Mouse (Mus musculus) fat pad, adult 2 months (tissue): ENCODE results near the gene Ccr7.

ENCODE experiments used
- DNase-seq: peaks from one replicate; pipeline ENCODE4 v3.0.0-alpha.2; 2011; ENCODE audit warnings: low read depth, low spot score; ENCODE audit errors: extremely low read depth

The Ccr7 gene

GRCm38 (mm10) chr11:99138976-99139375, 15.9 kb downstream of the Ccr7 start:
- DNase-seq = peak; percentile 91

- no peak for DNase-seq
Measured at GRCm38 (mm10) chr11:99137385-99137784, 17.5 kb downstream of the Ccr7 start.

GRCm38 (mm10) chr11:99136961-99137360, 17.9 kb downstream of the Ccr7 start:
- DNase-seq = no peak

- DNase-seq = no peak
Measured at GRCm38 (mm10) chr11:99136361-99136760, 18.5 kb downstream of the Ccr7 start.

- no peak for DNase-seq
Measured at GRCm38 (mm10) chr11:99135047-99135440, 19.8 kb downstream of the Ccr7 start.

- no peak for DNase-seq
Measured at GRCm38 (mm10) chr11:99134266-99135046, 20.4 kb downstream of the Ccr7 start.

GRCm38 (mm10) chr11:99133285-99133897, 21.5 kb downstream of the Ccr7 start:
- no peak for DNase-seq

- DNase-seq = no peak
Measured at GRCm38 (mm10) chr11:99132091-99132730, 22.7 kb downstream of the Ccr7 start.

- no peak for DNase-seq
Measured at GRCm38 (mm10) chr11:99131463-99131840, 23.4 kb downstream of the Ccr7 start.

- no peak for DNase-seq
Measured at GRCm38 (mm10) chr11:99130736-99131462, 24.0 kb downstream of the Ccr7 start.

- no peak for DNase-seq
Measured at GRCm38 (mm10) chr11:99129287-99129686, 25.6 kb downstream of the Ccr7 start.

GRCm38 (mm10) chr11:99127785-99128682, 26.8 kb downstream of the Ccr7 start:
- no peak for DNase-seq

- DNase-seq = no peak
Measured at GRCm38 (mm10) chr11:99126482-99127253, 28.2 kb downstream of the Ccr7 start.

- DNase-seq = no peak
Measured at GRCm38 (mm10) chr11:99124635-99125029, 30.2 kb downstream of the Ccr7 start.

GRCm38 (mm10) chr11:99123977-99124634, 30.8 kb downstream of the Ccr7 start:
- no peak for DNase-seq

GRCm38 (mm10) chr11:99122703-99123102, 32.2 kb downstream of the Ccr7 start:
- no peak for DNase-seq

- no peak for DNase-seq
Measured at GRCm38 (mm10) chr11:99121218-99121631, 33.7 kb downstream of the Ccr7 start.

GRCm38 (mm10) chr11:99120524-99121217, 34.2 kb downstream of the Ccr7 start:
- DNase-seq = no peak

GRCm38 (mm10) chr11:99118963-99119362, 35.9 kb downstream of the Ccr7 start:
- no peak for DNase-seq
